Mouse (Mus musculus) erythroblast, embryonic 14.5 days (primary cell): ENCODE results near the gene Cela3b.

Experiments used
- GATA1 ChIP-seq: IDR thresholded peaks from 2 replicates; pipeline ENCODE4 v1.6.1; 2012; ENCODE audit warnings: low read length, inconsistent platforms, mixed read lengths
- TAL1 ChIP-seq: IDR thresholded peaks from 3 replicates; pipeline ENCODE4 v1.6.1; 2012; ENCODE audit warnings: low read length, inconsistent platforms, mixed read lengths

DNA sequence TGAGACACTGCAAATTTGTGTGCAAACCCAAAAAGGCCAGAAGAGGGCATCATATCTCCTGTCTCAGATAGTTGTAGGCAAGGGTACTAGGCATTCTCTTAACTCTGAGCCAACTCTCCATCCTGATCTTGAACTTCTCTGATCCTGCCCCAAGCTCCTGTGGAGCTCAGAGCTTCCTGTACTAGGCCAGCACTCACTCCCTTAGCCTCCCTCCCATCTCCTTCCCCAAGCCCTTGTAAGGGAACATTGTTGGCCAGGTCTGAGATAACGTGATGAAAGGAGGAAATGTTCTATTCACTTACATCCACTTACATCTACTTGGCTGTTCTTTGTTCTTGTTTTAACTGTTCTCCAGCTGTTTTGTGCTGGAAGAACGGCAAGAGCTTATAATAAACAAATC, 53.6 kb downstream of the Cela3b start:
- TF ChIP-seq GATA1 (no peak), TAL1 (no peak)
